Mouse (Mus musculus): ENCODE measurements around the gene Dock2. TPM values are rescaled to one million over a fixed set of nuclear protein-coding genes. Genes with fewer than 3 reads are reported as not detected.

Dock2 gene
- total RNA-seq, 2 experiments from 2014 or later: 0.71 to 1.1 TPM

GRCm38 (mm10) chr11:34389261-34390116 lies 394.2 kb downstream of the Dock2 start:
- DNase-seq: no peak
- Histone ChIP-seq H3K4me3 (no peak overlapping the region), H3K27ac (no peak overlapping the region)
- intact Hi-C loops (cut with DNase I): no loop called here
- no peak for TF ChIP-seq CTCF (IDR thresholded peaks at IDR 0.05)

- no peak for DNase-seq
- no peak overlapping the region for H3K4me3 ChIP-seq
Observed at GRCm38 (mm10) chr11:34385001-34385688, 398.5 kb downstream of the Dock2 start.

GRCm38 (mm10) chr11:34384178-34384577 lies 399.5 kb downstream of the Dock2 start:
- Histone ChIP-seq H3K27ac (no peak overlapping the region), H3K4me3 (no peak overlapping the region)
- no peak for TF ChIP-seq CTCF (IDR thresholded peaks at IDR 0.05)
- intact Hi-C loops (cut with DNase I): no loop called here
- no peak for DNase-seq

More at GRCm38 (mm10) chr11:34385001-34385688, 398.5 kb downstream of the Dock2 start:
- TF ChIP-seq CTCF (IDR thresholded peaks at IDR 0.05): no peak
- no peak overlapping the region for H3K27ac ChIP-seq
- intact Hi-C loops (cut with DNase I): no loop called here

GRCm38 (mm10) chr11:34383501-34383900 lies 400.2 kb downstream of the Dock2 start:
- Histone ChIP-seq H3K27ac (no peak overlapping the region), H3K4me3 (no peak overlapping the region)
- intact Hi-C loops (cut with DNase I): no loop called here
- DNase-seq: no peak
- TF ChIP-seq CTCF (IDR thresholded peaks at IDR 0.05): no peak

- intact Hi-C loops (cut with DNase I): no loop called here
- Histone ChIP-seq H3K27ac (no peak overlapping the region), H3K4me3 (no peak overlapping the region)
- TF ChIP-seq CTCF (IDR thresholded peaks at IDR 0.05): no peak
- DNase-seq: no peak
Observed at GRCm38 (mm10) chr11:34377649-34378048, 406.0 kb downstream of the Dock2 start.

GRCm38 (mm10) chr11:34375557-34375956 lies 408.1 kb downstream of the Dock2 start:
- H3K4me3 ChIP-seq: no peak overlapping the region
- intact Hi-C loops (cut with DNase I): no loop called here

GRCm38 (mm10) chr11:34372224-34372623 lies 411.5 kb downstream of the Dock2 start:
- TF ChIP-seq CTCF (IDR thresholded peaks at IDR 0.05): no peak
- no peak for DNase-seq
- intact Hi-C loops (cut with DNase I): no loop called here
- no peak overlapping the region for H3K4me3 ChIP-seq
- H3K27ac ChIP-seq: no peak overlapping the region

More at GRCm38 (mm10) chr11:34375557-34375956, 408.1 kb downstream of the Dock2 start:
- H3K27ac ChIP-seq: no peak overlapping the region
- no peak for TF ChIP-seq CTCF (IDR thresholded peaks at IDR 0.05)
- no peak for DNase-seq

GRCm38 (mm10) chr11:34356109-34356508 lies 427.6 kb downstream of the Dock2 start:
- no peak for TF ChIP-seq CTCF (IDR thresholded peaks at IDR 0.05)
- no peak overlapping the region for H3K4me3 ChIP-seq
- no peak overlapping the region for H3K27ac ChIP-seq
- intact Hi-C loops (cut with DNase I): no loop called here
- no peak for DNase-seq

- H3K27ac ChIP-seq: no peak overlapping the region
- DNase-seq: no peak
- H3K4me3 ChIP-seq: no peak overlapping the region
- TF ChIP-seq CTCF (IDR thresholded peaks at IDR 0.05): no peak
- intact Hi-C loops (cut with DNase I): no loop called here
Observed at GRCm38 (mm10) chr11:34355406-34355805, 428.3 kb downstream of the Dock2 start.

- TF ChIP-seq CTCF (IDR thresholded peaks at IDR 0.05): no peak
- intact Hi-C loops (cut with DNase I): no loop called here
- DNase-seq: no peak
- no peak overlapping the region for H3K4me3 ChIP-seq
- H3K27ac ChIP-seq: no peak overlapping the region
Observed at GRCm38 (mm10) chr11:34349453-34350056, 434.1 kb downstream of the Dock2 start.

- no peak overlapping the region for H3K27ac ChIP-seq
- intact Hi-C loops (cut with DNase I): no loop called here
- TF ChIP-seq CTCF (IDR thresholded peaks at IDR 0.05): no peak
- no peak overlapping the region for H3K4me3 ChIP-seq
- peak; percentile 25 for DNase-seq
Observed at GRCm38 (mm10) chr11:34348287-34348918, 435.3 kb downstream of the Dock2 start.

- DNase-seq: no peak
- no peak for TF ChIP-seq CTCF (IDR thresholded peaks at IDR 0.05)
- no peak overlapping the region for H3K27ac ChIP-seq
- no peak overlapping the region for H3K4me3 ChIP-seq
- intact Hi-C loops (cut with DNase I): no loop called here
Observed at GRCm38 (mm10) chr11:34344310-34344709, 439.4 kb downstream of the Dock2 start.

All from gastrocnemius, adult 2 months (tissue).